Mouse (Mus musculus): ENCODE measurements around the gene Sh3bp2. TPM values are rescaled to one million over a fixed set of nuclear protein-coding genes. Genes with fewer than 3 reads are reported as not detected.

Sh3bp2 gene
- polyA plus RNA-seq (2012; rRNA removed; ENCODE audit: low replicate concordance), result 4.9 and 10.0 TPM in 2 replicates

DNA sequence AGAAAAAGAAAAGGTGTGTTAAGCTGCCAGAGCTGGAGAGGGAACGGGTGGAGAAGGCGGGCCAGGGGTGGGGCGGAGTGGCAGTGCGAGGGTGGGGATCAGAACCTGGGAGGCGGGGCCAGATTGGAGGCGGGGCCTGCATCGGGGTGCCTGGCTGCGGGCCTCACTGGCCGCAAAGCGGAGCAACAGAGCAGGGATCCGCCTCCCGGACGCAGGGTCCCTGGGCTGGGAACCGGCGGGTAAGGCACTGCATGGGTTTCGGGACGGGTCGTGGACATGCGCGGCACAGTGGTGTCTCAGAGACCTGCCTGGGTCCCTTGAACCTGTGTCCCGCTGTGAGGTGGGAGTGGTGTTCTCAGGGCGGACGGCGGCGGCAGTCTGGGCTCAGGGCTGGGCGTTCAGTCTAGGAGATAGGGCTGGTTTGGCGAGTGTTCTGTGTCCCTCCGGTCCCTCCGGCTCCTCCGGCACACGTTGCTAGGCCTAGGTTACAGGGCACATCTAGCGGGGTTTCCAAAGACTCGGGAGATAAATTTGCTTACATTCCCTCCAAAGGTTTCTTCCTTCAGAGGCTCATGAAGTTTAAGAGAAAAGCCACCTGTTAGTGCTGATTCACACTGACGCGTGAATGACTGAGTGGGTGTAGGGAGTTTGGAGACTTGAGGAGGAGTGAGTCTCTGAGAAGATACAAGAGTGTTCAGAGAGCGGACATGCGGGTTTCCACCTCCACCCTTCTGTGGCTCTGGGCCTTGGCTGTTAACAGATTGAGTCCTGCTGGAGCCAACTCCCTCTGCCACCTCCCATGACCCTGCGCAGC is at the start of gene Sh3bp2:
TSS of gene Sh3bp2 (plus strand) at position 176 of the 814 bp plus-strand sequence.

DNA sequence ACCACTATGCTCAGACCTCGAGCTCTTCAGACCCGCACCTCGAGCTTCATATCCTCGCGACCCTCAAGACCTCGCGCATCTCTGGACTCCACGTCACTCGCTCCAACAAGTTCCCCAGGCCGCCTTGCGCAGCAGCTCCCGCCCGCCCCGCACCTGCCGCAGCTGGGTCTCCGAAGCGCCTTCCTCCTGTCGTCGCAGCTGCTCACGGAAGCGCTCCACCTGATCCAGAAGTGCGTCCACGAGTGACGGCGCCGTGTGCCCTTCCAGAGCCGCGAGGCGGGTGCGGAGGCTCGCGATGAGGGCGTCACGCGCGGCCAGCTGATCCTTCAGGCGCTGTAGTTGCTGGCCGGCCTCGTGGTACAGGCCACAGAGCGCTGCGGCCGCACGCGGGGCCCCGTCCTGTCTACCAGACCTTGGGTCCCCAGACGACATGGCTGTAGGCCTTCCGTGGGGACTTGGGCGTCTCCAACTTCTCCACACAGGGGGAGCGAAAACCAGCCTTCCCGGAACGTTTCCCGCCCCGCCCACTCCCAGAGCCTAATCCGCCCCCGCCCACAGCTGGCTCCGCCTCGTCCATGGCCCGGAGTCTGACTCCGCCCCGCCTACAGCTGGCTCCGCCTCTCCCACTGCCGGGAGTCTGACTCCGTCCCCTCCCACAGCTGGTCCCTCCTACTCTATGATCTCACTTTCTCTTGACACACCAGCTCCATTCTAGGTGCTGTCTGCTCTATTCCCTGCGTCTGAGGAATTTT is 12.0 kb upstream of the Sh3bp2 start, which contains the start of gene Tnip2:
TSS of gene Tnip2 (minus strand) at position 526 of the 752 bp plus-strand sequence.

DNA sequence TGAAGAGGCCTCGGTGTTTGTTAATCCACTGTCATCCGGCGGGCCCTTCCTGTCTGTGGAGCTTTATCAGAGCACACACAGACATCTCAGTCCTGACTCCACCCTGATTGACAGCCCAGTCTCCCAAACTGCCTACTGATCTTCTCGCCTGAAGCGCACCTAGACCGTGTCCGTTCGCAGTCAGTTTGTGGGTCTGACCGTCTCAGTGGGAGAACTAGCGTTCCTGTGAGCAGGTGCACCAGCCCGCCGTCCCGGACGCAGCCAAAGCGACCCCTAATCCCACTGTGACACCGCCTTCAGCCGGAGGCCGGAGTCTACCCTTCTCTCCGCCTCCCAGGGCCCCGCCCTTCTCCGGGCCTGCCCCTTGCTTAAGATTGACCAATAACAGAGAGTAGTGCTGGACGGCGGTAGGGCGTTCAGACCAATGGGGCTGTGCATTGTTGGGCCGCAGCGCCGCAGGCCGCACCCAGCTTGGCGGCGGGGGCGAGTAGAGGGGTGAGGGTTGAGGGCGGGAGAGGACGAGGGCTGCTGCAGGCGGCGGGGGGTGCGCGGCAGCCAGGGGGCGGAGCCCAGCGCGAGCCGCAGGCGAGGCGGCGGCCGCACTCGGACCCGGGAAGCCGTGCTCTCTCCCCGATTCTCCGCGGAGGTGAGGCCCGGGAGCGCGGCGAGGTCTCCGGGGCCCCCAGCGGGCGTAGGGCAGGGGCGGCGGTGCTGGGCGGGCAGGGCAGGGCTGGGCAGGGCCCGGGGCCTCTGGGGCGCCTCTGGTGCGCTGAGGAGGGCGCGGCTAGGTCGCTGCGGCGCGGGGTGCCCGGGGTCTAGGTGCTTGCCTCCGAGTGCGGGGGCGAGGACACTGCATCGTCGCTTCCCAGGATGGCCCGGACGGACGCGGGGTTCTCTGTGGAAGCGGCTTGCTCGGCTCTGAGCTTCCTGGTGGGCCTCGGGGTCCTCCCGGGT is 47.9 kb downstream of the Sh3bp2 start, which contains the start of gene Add1:
TSS of gene Add1 (plus strand) at position 397 of the 954 bp plus-strand sequence.

Other genes with a start within 250 kb of the Sh3bp2 start
- gene Zfyve28, start 237.4 kb upstream of the Sh3bp2 start, polyA plus RNA-seq (2012; rRNA removed; ENCODE audit: low replicate concordance), result 1.4 and 2.6 TPM in 2 replicates
- gene Cfap99, start 237.2 kb upstream of the Sh3bp2 start, polyA plus RNA-seq (2012; rRNA removed; ENCODE audit: low replicate concordance), result not detected in 2 replicates
- 18.7 and 19.7 TPM in 2 replicates for gene Rnf4, start 189.5 kb upstream of the Sh3bp2 start, polyA plus RNA-seq (2012; rRNA removed; ENCODE audit: low replicate concordance)
- 12.9 and 15.7 TPM in 2 replicates for gene Fam193a, start 155.9 kb upstream of the Sh3bp2 start, polyA plus RNA-seq (2012; rRNA removed; ENCODE audit: low replicate concordance)
- 9.8 and 22.7 TPM in 2 replicates for gene Tnip2, start 11.8 kb upstream of the Sh3bp2 start, polyA plus RNA-seq (2012; rRNA removed; ENCODE audit: low replicate concordance)
- gene Add1, start 47.8 kb downstream of the Sh3bp2 start, polyA plus RNA-seq (2012; rRNA removed; ENCODE audit: low replicate concordance), result 97.3 and 170 TPM in 2 replicates
- 117 and 125 TPM in 2 replicates for gene Mfsd10, start 111.4 kb downstream of the Sh3bp2 start, polyA plus RNA-seq (2012; rRNA removed; ENCODE audit: low replicate concordance)
- gene Nop14, start 134.3 kb downstream of the Sh3bp2 start, polyA plus RNA-seq (2012; rRNA removed; ENCODE audit: low replicate concordance), result 4.6 and 5.9 TPM in 2 replicates
- gene Grk4, start 134.5 kb downstream of the Sh3bp2 start, polyA plus RNA-seq (2012; rRNA removed; ENCODE audit: low replicate concordance), result 0.31 and 0.50 TPM in 2 replicates
- 4.4 and 5.9 TPM in 2 replicates for gene Htt, start 235.9 kb downstream of the Sh3bp2 start, polyA plus RNA-seq (2012; rRNA removed; ENCODE audit: low replicate concordance)